In the genomic region with DNA sequence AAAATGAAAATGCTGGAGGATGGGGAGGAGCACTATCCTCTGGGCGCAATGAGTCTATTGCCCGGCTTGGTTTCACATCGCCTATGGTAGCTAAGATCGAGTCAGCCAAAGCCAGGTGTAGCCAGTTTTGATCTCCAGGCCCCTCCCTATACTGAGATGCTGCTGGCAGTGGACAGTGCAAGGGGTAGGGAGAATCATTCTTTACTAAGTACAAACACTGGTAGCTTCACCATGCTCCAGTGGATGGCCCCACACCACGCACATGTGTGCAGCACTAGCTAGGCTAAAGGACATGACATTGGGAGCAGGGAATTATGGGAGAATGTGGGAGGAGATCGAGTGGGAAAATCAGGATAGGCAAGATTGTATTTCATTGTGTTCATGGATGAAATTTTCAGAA, we compare ENCODE assay signal across 19 mouse cellular contexts. TPM values are rescaled to one million over a fixed set of nuclear protein-coding genes. Genes with fewer than 3 reads are reported as not detected.
DNase-seq lines count a peak whose midpoint lies in the region; ATAC-seq and TF ChIP-seq lines count a peak whose summit lies in the region.
"Had no signal": no experiment of that assay in that cellular context is flagged by ENCODE, and none has a peak within 500 bp of the region (broad histone marks: within the 10 kb centered on the region; RNA-seq: fewer than 3 reads in every experiment).

No protein-coding gene starts in this region.

- intact Hi-C loops in heart, postnatal 14 days (cut with DNase I) = no loop called here

- H3K36me3 ChIP-seq in heart, embryonic 11.5 days (ENCODE audit: control insufficient read depth, insufficient read depth, low read length) = no peaks in the 10 kb centered on the region
- no peaks in the 10 kb centered on the region for H3K36me3 ChIP-seq in forebrain, embryonic 15.5 days
- H3K36me3 ChIP-seq in midbrain, embryonic 12.5 days = no peaks in the 10 kb centered on the region
- H3K36me3 ChIP-seq: liver, embryonic 13.5 days had no signal

- 0 out of 2 replicates have a peak, but pooled peaks have one; percentile 55 for ATAC-seq in heart, embryonic 11.5 days (replicated peaks; ENCODE audit: insufficient number of reproducible peaks, low FRiP score, low TSS enrichment)
- no peak for ATAC-seq in forebrain, embryonic 15.5 days (replicated peaks)
- peak; percentile 39; the same call in 1 of the 2 replicates for ATAC-seq in midbrain, embryonic 12.5 days (ENCODE audit: low FRiP score, low read depth)
- no peak for ATAC-seq in megakaryocyte-erythroid progenitor cell, adult 5-6 weeks (replicated peaks; ENCODE audit: low FRiP score, low TSS enrichment, poor library complexity, severe bottlenecking)

- DNase-seq in heart, postnatal 14 days = no peak
- DNase-seq in thymus, postnatal 25 days = no peak
- no peak for DNase-seq in lung, postnatal 4 days
- DNase-seq: cerebellum, postnatal 14 days; gastrocnemius, postnatal 10 days; kidney, adult 8-10 months; layer of hippocampus, postnatal 36 days; liver, embryonic 13.5 days; lung, postnatal 36 days; thymus, postnatal 4 days had no signal

- WGBS in heart, embryonic 11.5 days (ENCODE audit: insufficient replicate concordance) = 69% methylated on average over 6 of the region's 6 CpGs
- WGBS in forebrain, embryonic 15.5 days = 62% methylated on average over 6 of the region's 6 CpGs
- WGBS in midbrain, embryonic 12.5 days = 57% methylated on average over 6 of the region's 6 CpGs

- no peak for TF ChIP-seq CTCF in cortical plate, adult 2 months (IDR thresholded peaks at IDR 0.05; ENCODE audit: extremely low read depth, insufficient read depth, low read length)

- H3K27me3 ChIP-seq in heart, embryonic 11.5 days (ENCODE audit: control insufficient read depth, insufficient read depth, low read length) = no peaks in the 10 kb centered on the region
- H3K27me3 ChIP-seq in forebrain, embryonic 15.5 days = no peaks in the 10 kb centered on the region
- H3K27me3 ChIP-seq in midbrain, embryonic 12.5 days = no peaks in the 10 kb centered on the region
- H3K27me3 ChIP-seq: liver, embryonic 13.5 days had no signal

- H3K27ac ChIP-seq in heart, embryonic 11.5 days (ENCODE audit: low read depth, low read length) = no peak overlapping the region
- peak overlapping the region; percentile 47; the same call in 1 of the 2 replicates for H3K27ac ChIP-seq in cortical plate, adult 2 months (ENCODE audit: insufficient read depth, low read length)
- H3K27ac ChIP-seq in forebrain, embryonic 15.5 days (replicated peaks) = peak overlapping the region; percentile 24
- peak overlapping the region; percentile 42; the same call in 1 of the 2 replicates for H3K27ac ChIP-seq in midbrain, embryonic 12.5 days (replicated peaks)
- H3K27ac ChIP-seq: liver, embryonic 13.5 days had no signal

- TF ChIP-seq POLR2A in cortical plate, adult 2 months (IDR thresholded peaks at IDR 0.05; ENCODE audit: extremely low read depth, insufficient read depth, low read length) = no peak

- no peak overlapping the region for H3K4me3 ChIP-seq in heart, embryonic 11.5 days (ENCODE audit: low read depth, low read length)
- H3K4me3 ChIP-seq in cortical plate, adult 2 months (ENCODE audit: insufficient read depth, low read length) = no peak overlapping the region
- H3K4me3 ChIP-seq in forebrain, embryonic 15.5 days = no peak overlapping the region
- no peak overlapping the region for H3K4me3 ChIP-seq in midbrain, embryonic 12.5 days
- H3K4me3 ChIP-seq: liver, embryonic 13.5 days had no signal

- peaks cover 10% of the 10 kb centered on the region for H3K4me1 ChIP-seq in heart, embryonic 11.5 days (ENCODE audit: control insufficient read depth, insufficient read depth, low read length)
- peaks cover 26% of the 10 kb centered on the region for H3K4me1 ChIP-seq in cortical plate, adult 2 months (ENCODE audit: control insufficient read depth, insufficient read depth, low read length)
- H3K4me1 ChIP-seq in forebrain, embryonic 15.5 days = peaks cover 51% of the 10 kb centered on the region
- peaks cover 51% of the 10 kb centered on the region for H3K4me1 ChIP-seq in midbrain, embryonic 12.5 days
- H3K4me1 ChIP-seq: liver, embryonic 13.5 days had no signal

- no peaks in the 10 kb centered on the region for H3K9me3 ChIP-seq in heart, embryonic 11.5 days (replicated peaks; ENCODE audit: control insufficient read depth, low read length)
- H3K9me3 ChIP-seq in forebrain, embryonic 15.5 days = no peaks in the 10 kb centered on the region
- H3K9me3 ChIP-seq in midbrain, embryonic 12.5 days = no peaks in the 10 kb centered on the region
- H3K9me3 ChIP-seq: liver, embryonic 13.5 days had no signal

- no peak overlapping the region for H3K9ac ChIP-seq in heart, embryonic 11.5 days (ENCODE audit: low read depth, low read length)
- no peak overlapping the region for H3K9ac ChIP-seq in forebrain, embryonic 15.5 days (replicated peaks)
- no peak overlapping the region for H3K9ac ChIP-seq in midbrain, embryonic 12.5 days (replicated peaks)
- H3K9ac ChIP-seq: liver, embryonic 13.5 days had no signal

- no peak overlapping the region for H3K4me2 ChIP-seq in heart, embryonic 11.5 days
- no peak overlapping the region for H3K4me2 ChIP-seq in forebrain, embryonic 15.5 days (replicated peaks)
- H3K4me2 ChIP-seq in midbrain, embryonic 12.5 days (replicated peaks) = no peak overlapping the region
- H3K4me2 ChIP-seq: liver, embryonic 13.5 days had no signal

RNA-seq across cellular contexts. Expression of a gene that starts 53.2 kb away (rescaled TPM):
- not detected in 2 replicates for polyA plus RNA-seq in heart, embryonic 11.5 days (2014; fragmentation: Nextera tagmentation; extraction: Ambion mirVana)
- not detected for total RNA-seq in heart, postnatal 14 days (2021)
- polyA plus RNA-seq in cortical plate, adult 2 months (2012; rRNA removed) = not detected in 2 replicates
- not detected in 2 replicates for polyA plus RNA-seq in forebrain, embryonic 15.5 days (2015; fragmentation: Nextera tagmentation; extraction: Ambion mirVana)
- polyA plus RNA-seq in midbrain, embryonic 12.5 days (2016; fragmentation: Nextera tagmentation; extraction: Ambion mirVana) = not detected in 2 replicates
- not detected in 2 replicates for total RNA-seq in megakaryocyte-erythroid progenitor cell, adult 5-6 weeks (2014; fragmentation: Nextera tagmentation)
- not detected in 2 replicates for total RNA-seq in megakaryocyte-erythroid progenitor cell, adult 5-6 weeks (2017)
- total RNA-seq: gastrocnemius, postnatal 10 days; layer of hippocampus, postnatal 36 days; MEL had no signal
- polyA plus RNA-seq: activated CD4-positive, CD25-positive, alpha-beta regulatory T cell, adult 4 months; C2C12; heart, embryonic 16.5 days; liver, embryonic 13.5 days had no signal

Comparison
In these comparisons a context has a peak if more than half of its experiments do, and no peak if none do; other contexts are left out.
1. ATAC-seq: peak in heart, embryonic 11.5 days (single experiment) and midbrain, embryonic 12.5 days (single experiment); none in forebrain, embryonic 15.5 days (single experiment) and megakaryocyte-erythroid progenitor cell, adult 5-6 weeks (single experiment).